Comparison of ENCODE assay signal across 8 mouse cellular contexts in the genomic region with DNA sequence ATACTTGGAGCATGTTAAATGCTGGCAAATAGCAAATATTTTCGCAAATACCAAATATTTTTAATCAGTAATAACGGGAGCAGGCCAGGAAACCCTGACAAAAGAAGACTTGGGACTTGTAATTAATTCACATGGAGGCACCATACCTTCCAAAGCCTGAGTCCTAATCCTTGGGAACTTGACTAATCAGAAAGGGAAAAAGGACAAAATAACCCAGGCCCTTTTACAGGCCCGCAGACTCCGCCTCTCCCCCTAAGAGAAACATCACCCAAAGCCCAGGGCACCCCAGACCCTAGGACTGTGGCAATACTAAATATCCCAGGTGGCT. TPM values are rescaled to one million over a fixed set of nuclear protein-coding genes. Genes with fewer than 3 reads are reported as not detected.
DNase-seq lines count a peak whose midpoint lies in the region; ATAC-seq and TF ChIP-seq lines count a peak whose summit lies in the region.

No protein-coding gene starts in this region.

- in situ Hi-C loops in ES-E14 (cut with MboI; ENCODE audit: low sequenced_read_pairs in 2 of 2, unreplicated experiment in 2 of 2): no loop called here

- H3K27me3 ChIP-seq in heart, embryonic 13.5 days (replicated peaks): no peaks in the 10 kb centered on the region
- no peaks in the 10 kb centered on the region for H3K27me3 ChIP-seq in forebrain, postnatal 0 days (ENCODE audit: insufficient read depth, low read length)

- H3K9me3 ChIP-seq in heart, embryonic 13.5 days: no peaks in the 10 kb centered on the region
- no peaks in the 10 kb centered on the region for H3K9me3 ChIP-seq in ES-E14 (ENCODE audit: control insufficient read depth, insufficient read depth, low read depth, low read length)
- H3K9me3 ChIP-seq in forebrain, postnatal 0 days (ENCODE audit: low read length): no peaks in the 10 kb centered on the region

- no peak for TF ChIP-seq CTCF in forebrain, postnatal 0 days (IDR thresholded peaks at IDR 0.05; ENCODE audit: low read depth)

- H3K4me3 ChIP-seq in heart, embryonic 13.5 days: peak overlapping the region; percentile 78
- H3K4me3 ChIP-seq in ES-E14 (ENCODE audit: insufficient read depth in 1 of 2, low read depth in 1 of 2, low read length in 2 of 2, poor library complexity in 1 of 2, severe bottlenecking in 1 of 2): peak overlapping the region; percentile 57 to 64
- peak overlapping the region; percentile 63 for H3K4me3 ChIP-seq in forebrain, postnatal 0 days (ENCODE audit: low read depth, low read length)
- peak overlapping the region; percentile 98 for H3K4me3 ChIP-seq in macrophage (ENCODE audit: inconsistent target)

- H3K79me2 ChIP-seq in macrophage (ENCODE audit: inconsistent target): peaks cover 41% of the 10 kb centered on the region

- no peak for ATAC-seq in heart, embryonic 13.5 days (ENCODE audit: extremely low read depth, insufficient number of reproducible peaks, low FRiP score, low TSS enrichment)
- no peak for ATAC-seq in forebrain, postnatal 0 days

- DNase-seq in heart, postnatal 25 days (ENCODE audit: low spot score): no peak
- DNase-seq in ES-E14 (ENCODE audit: low read depth, low spot score): no peak
- DNase-seq in forebrain, postnatal 0 days: no peak
- DNase-seq in retina, embryonic 14.5 days (ENCODE audit: low spot score): no peak
- no peak for DNase-seq in adrenal gland, adult (ENCODE audit: inconsistent age in 2 of 2, low spot score in 1 of 2)
- no peak for DNase-seq in adipocyte (ENCODE audit: low spot score)

- no peaks in the 10 kb centered on the region for H3K36me3 ChIP-seq in heart, embryonic 13.5 days
- H3K36me3 ChIP-seq in ES-E14 (ENCODE audit: control insufficient read depth, insufficient read depth, low read length, poor library complexity, severe bottlenecking): no peaks in the 10 kb centered on the region
- H3K36me3 ChIP-seq in forebrain, postnatal 0 days (ENCODE audit: insufficient read depth): no peaks in the 10 kb centered on the region
- H3K36me3 ChIP-seq in macrophage (ENCODE audit: inconsistent target): no peaks in the 10 kb centered on the region

- H3K9ac ChIP-seq in heart, embryonic 13.5 days: peak overlapping the region; percentile 80
- peak overlapping the region; percentile 67 for H3K9ac ChIP-seq in ES-E14 (ENCODE audit: insufficient read depth, low read depth, low read length, poor library complexity, severe bottlenecking)
- peak overlapping the region; percentile 57 for H3K9ac ChIP-seq in forebrain, postnatal 0 days

- intact Hi-C loops in heart, postnatal 25 days (cut with DNase I): no loop called here

- H3K27ac ChIP-seq in heart, embryonic 13.5 days (replicated peaks): peak overlapping the region; percentile 53
- no peak overlapping the region for H3K27ac ChIP-seq in ES-E14 (ENCODE audit: insufficient read depth, low read depth, low read length, poor library complexity, severe bottlenecking)
- no peak overlapping the region for H3K27ac ChIP-seq in forebrain, postnatal 0 days (ENCODE audit: low read depth, low read length)
- no peak overlapping the region for H3K27ac ChIP-seq in macrophage

- peaks cover 20% of the 10 kb centered on the region for H3K4me1 ChIP-seq in heart, embryonic 13.5 days
- H3K4me1 ChIP-seq in ES-E14 (ENCODE audit: control insufficient read depth in 2 of 2, insufficient read depth in 2 of 2, low read length in 2 of 2, poor library complexity in 1 of 2): peaks cover 0 to 2% of the 10 kb centered on the region in 2 experiments; a peak in 1 of 4 replicates
- H3K4me1 ChIP-seq in forebrain, postnatal 0 days (ENCODE audit: insufficient read depth): no peaks in the 10 kb centered on the region

- 5% methylated on average over 4 of the region's 4 CpGs for WGBS in heart, embryonic 13.5 days
- 3% methylated on average over 4 of the region's 4 CpGs for WGBS in forebrain, postnatal 0 days
- WGBS in macrophage (ENCODE audit: missing documents): 8% methylated on average over 4 of the region's 4 CpGs

- peak overlapping the region; percentile 86 for H3K4me2 ChIP-seq in heart, embryonic 13.5 days
- peak overlapping the region; percentile 76 for H3K4me2 ChIP-seq in forebrain, postnatal 0 days (ENCODE audit: low read depth)

TF ChIP-seq in ES-E14, 5 proteins besides CTCF, POLR2A, EP300 and RAD21:
- TF ChIP-seq CHD2 (IDR thresholded peaks at IDR 0.05; ENCODE audit: low read depth, low read length) (no peak), HCFC1 (IDR thresholded peaks at IDR 0.05; ENCODE audit: borderline replicate concordance, insufficient read depth, low read length) (no peak), ZC3H11A (IDR thresholded peaks at IDR 0.05; ENCODE audit: borderline replicate concordance, low read depth, low read length) (no peak), MAFK (IDR thresholded peaks at IDR 0.05; ENCODE audit: insufficient read depth, low read depth, low read length) (no peak), ZNF384 (IDR thresholded peaks at IDR 0.05; ENCODE audit: low read depth, low read length) (no peak)

RNA-seq across cellular contexts. Expression of gene Kif18a, which starts 0.3 kb away (rescaled TPM):
- 11.6 and 12.3 TPM in 2 replicates for polyA plus RNA-seq in heart, embryonic 13.5 days (2015; fragmentation: Nextera tagmentation; extraction: Ambion mirVana)
- total RNA-seq in heart, postnatal 25 days (2021): 1 to 10 TPM in 1 of 2 experiments, under 1 TPM in 1; 0.44 to 1.0 TPM
- total RNA-seq in ES-E14 (2012; rRNA removed): 22.5 and 26.9 TPM in 2 replicates
- total RNA-seq in forebrain, postnatal 0 days (2014; rRNA removed): 4.6 and 4.8 TPM in 2 replicates
- polyA plus RNA-seq in forebrain, postnatal 0 days (2015; fragmentation: Nextera tagmentation; extraction: Ambion mirVana): 2.6 and 3.0 TPM in 2 replicates
- 10 to 100 TPM in 1 of 26 experiments, 1 to 10 TPM in 17, under 1 TPM in 8; 0.17 to 11.9 (median 2.2) TPM for total RNA-seq in macrophage (2018; cell fraction: chromatin; rRNA removed)
- under 1 TPM; 0.10 to 0.92 (median 0.56) TPM for total RNA-seq in macrophage (2018; cell fraction: cytosol; rRNA removed)
- total RNA-seq in macrophage (2018; cell fraction: nucleus; rRNA removed): 1 to 10 TPM in 15 of 26 experiments, under 1 TPM in 10, not detected in 1; 0.20 to 6.7 (median 1.2) TPM
- polyA plus RNA-seq in macrophage (2018): 0.22 to 1.4 TPM (median 1.1 TPM) in 3 replicates

RNA-seq across cellular contexts. Expression of gene Mettl15, which starts 0.3 kb away (rescaled TPM):
- polyA plus RNA-seq in heart, embryonic 13.5 days (2015; fragmentation: Nextera tagmentation; extraction: Ambion mirVana): 13.3 and 14.1 TPM in 2 replicates
- total RNA-seq in heart, postnatal 25 days (2021): 10 to 100 TPM; 10.2 to 10.5 TPM
- total RNA-seq in ES-E14 (2012; rRNA removed): 2.5 and 2.9 TPM in 2 replicates
- total RNA-seq in forebrain, postnatal 0 days (2014; rRNA removed): 6.4 and 11.1 TPM in 2 replicates
- polyA plus RNA-seq in forebrain, postnatal 0 days (2015; fragmentation: Nextera tagmentation; extraction: Ambion mirVana): 7.1 and 7.4 TPM in 2 replicates
- 1 to 10 TPM in 20 of 26 experiments, under 1 TPM in 6; 0.34 to 6.8 (median 3.2) TPM for total RNA-seq in macrophage (2018; cell fraction: chromatin; rRNA removed)
- total RNA-seq in macrophage (2018; cell fraction: cytosol; rRNA removed): 1 to 10 TPM in 21 of 26 experiments, under 1 TPM in 5; 0.76 to 2.0 (median 1.4) TPM
- 1 to 10 TPM in 22 of 26 experiments, under 1 TPM in 3, not detected in 1; 0.59 to 5.3 (median 2.5) TPM for total RNA-seq in macrophage (2018; cell fraction: nucleus; rRNA removed)
- polyA plus RNA-seq in macrophage (2018): 1.8 to 2.4 TPM (median 2.2 TPM) in 3 replicates
